Mouse (Mus musculus) stomach, postnatal 0 days (tissue): Measurements from ENCODE around the gene Rpl18a. TPM values are rescaled to one million over a fixed set of nuclear protein-coding genes. Genes with fewer than 3 reads are reported as not detected.
A peak's percentile ranks its signal among the peaks of the same experiment; 100 is the strongest.

Experiments
- ATAC-seq: fragments of 200-750 bp; cut with Nextera tagmentation; 2 replicates; pipeline ENCODE4 v1.8.0; 2017; ENCODE audit not compliant: low FRiP score, low TSS enrichment
- DNase-seq: peaks from one replicate; pipeline ENCODE4 v3.0.0-alpha.2; 2016; ENCODE audit warnings: low spot score
- H3K27ac ChIP-seq: fragments of 300-500 bp; sonication (generic); replicated peaks from 2 replicates; pipeline ENCODE4 v1.5.1; 2014; ENCODE audit warnings: mild to moderate bottlenecking, control low read depth
- H3K27me3 ChIP-seq: fragments of 300-500 bp; sonication (generic); 2 replicates; pipeline ENCODE4 v1.6.1; 2014; ENCODE audit warnings: low read length; ENCODE audit not compliant: control insufficient read depth, insufficient read depth
- H3K36me3 ChIP-seq: fragments of 300-500 bp; sonication (generic); 2 replicates; pipeline ENCODE4 v1.6.1; 2014; ENCODE audit warnings: low read length, mixed read lengths; ENCODE audit not compliant: control insufficient read depth, insufficient read depth
- H3K4me1 ChIP-seq: fragments of 300-500 bp; sonication (generic); replicated peaks from 2 replicates; pipeline ENCODE4 v1.6.1; 2014; ENCODE audit warnings: antibody characterized with exemption; ENCODE audit not compliant: control insufficient read depth, insufficient read depth
- H3K4me2 ChIP-seq: fragments of 300-500 bp; sonication (generic); replicated peaks from 2 replicates; pipeline ENCODE4 v1.6.1; 2014; ENCODE audit warnings: low read depth, mild to moderate bottlenecking, control low read depth, moderate library complexity
- H3K4me3 ChIP-seq: fragments of 300-500 bp; sonication (generic); 2 replicates; pipeline ENCODE4 v1.5.1; 2014; ENCODE audit warnings: low read depth, low read length, control low read depth
- H3K9ac ChIP-seq: fragments of 300-500 bp; sonication (generic); 2 replicates; pipeline ENCODE4 v1.6.1; 2014; ENCODE audit warnings: mild to moderate bottlenecking, low read length, control low read depth, mixed read lengths
- H3K9me3 ChIP-seq: fragments of 300-500 bp; sonication (generic); 2 replicates; pipeline ENCODE4 v1.6.1; 2016; ENCODE audit warnings: low read length; ENCODE audit not compliant: control insufficient read depth
- CTCF ChIP-seq: IDR thresholded peaks from 2 replicates; pipeline ENCODE4 v1.5.1; 2016; ENCODE audit warnings: antibody characterized with exemption, low read depth, mild to moderate bottlenecking, moderate library complexity
- EP300 ChIP-seq: optimal IDR thresholded peaks from 2 replicates; pipeline ENCODE3; 2016; ENCODE audit warnings: antibody characterized with exemption
- WGBS: fragments of 180-500 bp; shearing (Covaris S2); extraction: QIAGEN DNeasy Blood & Tissue Kit; methylation state at CpG from one replicate; pipeline ENCODE4 v1.1.7; 2014; 5-methylcytosine and 5-hydroxymethylcytosine counted together
- polyA plus RNA-seq: library from polyadenylated mRNA; unstranded; fragments of >200 nt; fragmentation: Nextera tagmentation; extraction: Ambion mirVana; gene quantifications from 2 replicates; pipeline ENCODE4 v1.2.1, GENCODE M21; 2015

Rpl18a gene
- polyA plus RNA-seq, 1 experiment from 2014 or later: 4,207 TPM

- Histone ChIP-seq H3K36me3 (no peaks in the 10 kb centered on the region), H3K4me2 (no peak overlapping the region), H3K4me3 (no peak overlapping the region), H3K4me1 (peaks cover 4% of the 10 kb centered on the region; the same call in 1 of the 2 replicates), H3K27ac (no peak overlapping the region), H3K9me3 (no peaks in the 10 kb centered on the region), H3K27me3 (no peaks in the 10 kb centered on the region), H3K9ac (no peak overlapping the region)
- TF ChIP-seq EP300 (no peak), CTCF (no peak)
- no peak for ATAC-seq
- 88% methylated on average over 2 of the region's 2 CpGs for WGBS
- no peak for DNase-seq
These were observed 43.3 kb downstream of the Rpl18a start for GRCm38 (mm10) chr8:70853863-70854262.

- DNase-seq: no peak
- Histone ChIP-seq H3K27me3 (no peaks in the 10 kb centered on the region), H3K4me1 (peaks cover 4% of the 10 kb centered on the region; the same call in 1 of the 2 replicates), H3K4me2 (no peak overlapping the region), H3K9ac (no peak overlapping the region), H3K27ac (no peak overlapping the region), H3K9me3 (no peaks in the 10 kb centered on the region), H3K4me3 (no peak overlapping the region), H3K36me3 (no peaks in the 10 kb centered on the region)
- TF ChIP-seq CTCF: no peak
- TF ChIP-seq EP300: no peak
- WGBS: 90% methylated on average over 41 of the region's 41 CpGs
- ATAC-seq: no peak
These were observed 44.5 kb downstream of the Rpl18a start for GRCm38 (mm10) chr8:70852595-70853231.

GRCm38 (mm10) chr8:70851837-70852236 is 45.4 kb downstream of the Rpl18a start:
- 49% methylated on average over 6 of the region's 6 CpGs for WGBS
- Histone ChIP-seq H3K36me3 (no peaks in the 10 kb centered on the region), H3K4me2 (no peak overlapping the region), H3K4me3 (no peak overlapping the region), H3K27ac (no peak overlapping the region), H3K9ac (peak overlapping the region; percentile 27; the same call in 1 of the 2 replicates), H3K9me3 (no peaks in the 10 kb centered on the region), H3K27me3 (no peaks in the 10 kb centered on the region), H3K4me1 (no peaks in the 10 kb centered on the region; the same call in 1 of the 2 replicates)
- ATAC-seq (no peak), DNase-seq (no peak)
- TF ChIP-seq CTCF: no peak
- TF ChIP-seq EP300: no peak

GRCm38 (mm10) chr8:70850947-70851346 is 46.3 kb downstream of the Rpl18a start:
- no peak overlapping the region for H3K9ac ChIP-seq
- H3K4me3 ChIP-seq: no peak overlapping the region
- no peaks in the 10 kb centered on the region for H3K4me1 ChIP-seq
- DNase-seq (no peak), ATAC-seq (no peak)
- no peaks in the 10 kb centered on the region for H3K9me3 ChIP-seq
- H3K4me2 ChIP-seq: no peak overlapping the region
- no peaks in the 10 kb centered on the region for H3K36me3 ChIP-seq
- H3K27me3 ChIP-seq: no peaks in the 10 kb centered on the region
- WGBS: 83% methylated on average over 4 of the region's 4 CpGs
- TF ChIP-seq EP300: no peak
- TF ChIP-seq CTCF: no peak
- no peak overlapping the region for H3K27ac ChIP-seq

GRCm38 (mm10) chr8:70850132-70850845 is 46.9 kb downstream of the Rpl18a start:
- no peaks in the 10 kb centered on the region for H3K4me1 ChIP-seq
- ATAC-seq (no peak), DNase-seq (no peak)
- no peaks in the 10 kb centered on the region for H3K27me3 ChIP-seq
- H3K27ac ChIP-seq: no peak overlapping the region
- no peaks in the 10 kb centered on the region for H3K36me3 ChIP-seq
- 73% methylated on average over 7 of the region's 7 CpGs for WGBS
- H3K9me3 ChIP-seq: no peaks in the 10 kb centered on the region
- no peak overlapping the region for H3K4me3 ChIP-seq
- H3K9ac ChIP-seq: no peak overlapping the region
- no peak overlapping the region for H3K4me2 ChIP-seq
- no peak for TF ChIP-seq CTCF
- no peak for TF ChIP-seq EP300
